Mouse (Mus musculus) cerebellum, adult 9-10 months (tissue): ENCODE measurements at regions not wholly inside any gene's neighbourhood (a gene's known extent, or its start where the extent isn't known, plus 50 kb on each side); places are given as distances from the start of the nearest gene placed in this dataset.

Source experiments
- DNase-seq: peaks from one replicate; pipeline ENCODE4 v3.0.0; 2022

GRCm38 (mm10) chr19:14873986-14874385 lies 276.1 kb upstream of the Tle4 start:
- no peak for DNase-seq

- no peak for DNase-seq
Measured at GRCm38 (mm10) chr19:14871178-14871867, 273.5 kb upstream of the Tle4 start.

GRCm38 (mm10) chr19:14862654-14863468 lies 265.0 kb upstream of the Tle4 start:
- no peak for DNase-seq

- DNase-seq = no peak
Measured at GRCm38 (mm10) chr19:14855036-14855435, 257.2 kb upstream of the Tle4 start.

GRCm38 (mm10) chr19:14853416-14853815 lies 255.6 kb upstream of the Tle4 start:
- DNase-seq = no peak

- no peak for DNase-seq
Measured at GRCm38 (mm10) chr19:14849561-14849960, 251.7 kb upstream of the Tle4 start.

- no peak for DNase-seq
Measured at GRCm38 (mm10) chr19:14847120-14847519, 249.3 kb upstream of the Tle4 start.

GRCm38 (mm10) chr19:14835629-14836028 lies 237.8 kb upstream of the Tle4 start:
- no peak for DNase-seq

GRCm38 (mm10) chr19:14816354-14816753 lies 218.5 kb upstream of the Tle4 start:
- no peak for DNase-seq

GRCm38 (mm10) chr19:14806787-14807186 lies 208.9 kb upstream of the Tle4 start:
- DNase-seq = no peak

- DNase-seq = no peak
Measured at GRCm38 (mm10) chr19:14802909-14803650, 205.2 kb upstream of the Tle4 start.

- no peak for DNase-seq
Measured at GRCm38 (mm10) chr19:14801669-14802068, 203.8 kb upstream of the Tle4 start.

- no peak for DNase-seq
Measured at GRCm38 (mm10) chr19:14799002-14799401, 201.2 kb upstream of the Tle4 start.

GRCm38 (mm10) chr19:14798417-14798816 lies 200.6 kb upstream of the Tle4 start:
- no peak for DNase-seq

- DNase-seq = no peak
Measured at GRCm38 (mm10) chr19:14795910-14796309, 198.1 kb upstream of the Tle4 start.

GRCm38 (mm10) chr19:14789992-14790391 lies 192.1 kb upstream of the Tle4 start:
- DNase-seq = no peak

GRCm38 (mm10) chr19:14788630-14789029 lies 190.8 kb upstream of the Tle4 start:
- no peak for DNase-seq

- no peak for DNase-seq
Measured at GRCm38 (mm10) chr19:14786868-14787267, 189.0 kb upstream of the Tle4 start.

GRCm38 (mm10) chr19:14785661-14786060 lies 187.8 kb upstream of the Tle4 start:
- DNase-seq = no peak

- no peak for DNase-seq
Measured at GRCm38 (mm10) chr19:14777709-14778108, 179.9 kb upstream of the Tle4 start.

- DNase-seq = no peak
Measured at GRCm38 (mm10) chr19:14777198-14777597, 179.3 kb upstream of the Tle4 start.

- no peak for DNase-seq
Measured at GRCm38 (mm10) chr19:14776791-14777190, 178.9 kb upstream of the Tle4 start.

GRCm38 (mm10) chr19:14772794-14773193 lies 174.9 kb upstream of the Tle4 start:
- no peak for DNase-seq

- DNase-seq = no peak
Measured at GRCm38 (mm10) chr19:14752646-14753045, 154.8 kb upstream of the Tle4 start.
